Mouse (Mus musculus) activated CD4-positive, CD25-positive, alpha-beta regulatory T cell, adult 4 months (primary cell): ENCODE results near the gene Akt1. TPM values are rescaled to one million over a fixed set of nuclear protein-coding genes. Genes with fewer than 3 reads are reported as not detected.

Experiments used
- ATAC-seq: one replicate; pipeline ENCODE4 v1.8.0; 2017
- polyA plus RNA-seq, 2 experiments: library from polyadenylated mRNA; unstranded; fragments of 100-300 nt; shearing (Covaris generic); gene quantifications; one replicate each; pipeline ENCODE4 v1.2.1; 2017

Gene Akt1
- polyA plus RNA-seq, 2 experiments from 2014 or later = 17.3 to 23.5 TPM

- no peak for ATAC-seq
These were observed 13.9 kb downstream of the Akt1 start for GRCm38 (mm10) chr12:112660576-112661326.

- no peak for ATAC-seq
These were observed 15.6 kb downstream of the Akt1 start for GRCm38 (mm10) chr12:112659109-112659508.

GRCm38 (mm10) chr12:112658619-112659018 lies 16.1 kb downstream of the Akt1 start:
- no peak for ATAC-seq

- no peak for ATAC-seq
These were observed 20.6 kb downstream of the Akt1 start for GRCm38 (mm10) chr12:112654076-112654475.

GRCm38 (mm10) chr12:112653157-112653824 lies 21.4 kb downstream of the Akt1 start:
- ATAC-seq = peak; percentile 81

- no peak for ATAC-seq
These were observed 22.8 kb downstream of the Akt1 start for GRCm38 (mm10) chr12:112651778-112652439.

- ATAC-seq = no peak
These were observed 26.6 kb downstream of the Akt1 start for GRCm38 (mm10) chr12:112648081-112648480.

- ATAC-seq = no peak
These were observed 28.5 kb downstream of the Akt1 start for GRCm38 (mm10) chr12:112646139-112646538.

- no peak for ATAC-seq
These were observed 29.7 kb downstream of the Akt1 start for GRCm38 (mm10) chr12:112644855-112645506.

- ATAC-seq = peak; percentile 84
These were observed 30.4 kb downstream of the Akt1 start, which contains the start of gene Siva1 for GRCm38 (mm10) chr12:112644180-112644854. Gene Siva1 (plus strand): TSS chr12:112644679.

GRCm38 (mm10) chr12:112643126-112643525 lies 31.6 kb downstream of the Akt1 start:
- ATAC-seq = no peak

- no peak for ATAC-seq
These were observed 35.2 kb downstream of the Akt1 start for GRCm38 (mm10) chr12:112639526-112639925.

GRCm38 (mm10) chr12:112633686-112634085 lies 41.0 kb downstream of the Akt1 start:
- no peak for ATAC-seq

GRCm38 (mm10) chr12:112632907-112633306 lies 41.8 kb downstream of the Akt1 start:
- ATAC-seq = no peak

- ATAC-seq = no peak
These were observed 42.5 kb downstream of the Akt1 start for GRCm38 (mm10) chr12:112632084-112632777.

GRCm38 (mm10) chr12:112631472-112631871 lies 43.2 kb downstream of the Akt1 start:
- no peak for ATAC-seq

GRCm38 (mm10) chr12:112630796-112631195 lies 43.9 kb downstream of the Akt1 start:
- no peak for ATAC-seq

GRCm38 (mm10) chr12:112630029-112630428 lies 44.7 kb downstream of the Akt1 start:
- no peak for ATAC-seq

- peak; percentile 71 for ATAC-seq
These were observed 45.6 kb downstream of the Akt1 start for GRCm38 (mm10) chr12:112628928-112629721.

- no peak for ATAC-seq
These were observed 46.5 kb downstream of the Akt1 start for GRCm38 (mm10) chr12:112628197-112628596.
